ENCODE assay signal across 3 mouse cellular contexts in the genomic region with DNA sequence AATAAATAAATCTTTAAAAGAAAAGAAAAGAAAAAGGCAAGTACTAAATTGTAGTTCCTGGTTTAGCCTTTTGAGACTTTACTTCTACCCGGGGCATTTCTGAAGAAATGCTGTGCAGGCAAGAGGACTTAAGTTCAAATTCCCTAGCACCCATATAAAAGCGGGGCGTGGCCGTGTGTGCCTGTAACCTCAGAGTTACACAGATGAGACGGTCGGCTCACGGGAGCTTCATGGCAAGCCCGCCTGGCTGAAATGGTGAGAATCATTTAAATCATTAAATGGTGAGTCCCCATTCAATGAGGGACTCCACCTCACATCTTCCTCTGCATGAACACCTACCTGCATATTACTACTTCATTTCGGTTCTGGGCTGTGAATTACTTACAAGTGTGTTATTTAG.
TF ChIP-seq lines count a peak whose summit lies in the region.

No protein-coding gene starts in this region.

TF ChIP-seq in CH12.LX, 34 proteins besides CTCF, POLR2A, EP300 and RAD21:
- TF ChIP-seq NRF1 (IDR thresholded peaks at IDR 0.05; ENCODE audit: low read depth, low read length) (no peak), CHD2 (IDR thresholded peaks at IDR 0.05; ENCODE audit: low read length) (no peak), ZMIZ1 (IDR thresholded peaks at IDR 0.05; ENCODE audit: low read depth, low read length) (no peak), MYC (IDR thresholded peaks at IDR 0.05; ENCODE audit: low read depth, low read length) (no peak), SIN3A (IDR thresholded peaks at IDR 0.05; ENCODE audit: low read length) (no peak), USF1 (IDR thresholded peaks at IDR 0.05; ENCODE audit: low read depth, low read length) (no peak), POLR2AphosphoS2 (IDR thresholded peaks at IDR 0.05; ENCODE audit: low read depth, low read length) (no peak), ZNF384 (IDR thresholded peaks at IDR 0.05; ENCODE audit: low read depth, low read length) (no peak), RCOR1 (conservative IDR thresholded peaks at IDR 0.05; ENCODE audit: low read depth, low read length) (no peak), MEF2A (IDR thresholded peaks at IDR 0.05; ENCODE audit: borderline replicate concordance, low read depth, low read length) (no peak), ZC3H11A (IDR thresholded peaks at IDR 0.05; ENCODE audit: low read depth, low read length) (no peak), MAX (IDR thresholded peaks at IDR 0.05; ENCODE audit: low read length) (no peak), TCF12 (IDR thresholded peaks at IDR 0.05; ENCODE audit: low read depth, low read length) (no peak), ZKSCAN1 (IDR thresholded peaks at IDR 0.05; ENCODE audit: borderline replicate concordance, low read depth, low read length) (no peak), BHLHE40 (IDR thresholded peaks at IDR 0.05; ENCODE audit: low read depth, low read length) (no peak), JUN (IDR thresholded peaks at IDR 0.05; ENCODE audit: insufficient read depth, low read depth, low read length) (no peak), UBTF (IDR thresholded peaks at IDR 0.05; ENCODE audit: low read depth, low read length) (no peak)

TF ChIP-seq in MEL, 35 proteins besides CTCF, POLR2A, EP300 and RAD21:
- TF ChIP-seq GABPA (IDR thresholded peaks at IDR 0.05; ENCODE audit: low read depth, low read length) (no peak), MXI1 (IDR thresholded peaks at IDR 0.05; ENCODE audit: low read depth, low read length) (no peak), HCFC1 (IDR thresholded peaks at IDR 0.05; ENCODE audit: low read depth, low read length) (no peak), USF1 (IDR thresholded peaks at IDR 0.05; ENCODE audit: low read depth, low read length) (no peak), MEF2A (IDR thresholded peaks at IDR 0.05; ENCODE audit: extremely low read depth, insufficient replicate concordance, low read depth, low read length, poor library complexity, severe bottlenecking) (no peak), POLR2AphosphoS2 (IDR thresholded peaks at IDR 0.05; ENCODE audit: low read length) (no peak), MYB (IDR thresholded peaks at IDR 0.05; ENCODE audit: low read depth, low read length) (no peak)

TF ChIP-seq in myocyte, 11 proteins besides CTCF, POLR2A, EP300 and RAD21:
- TF ChIP-seq MYOD1 (IDR thresholded peaks at IDR 0.05; ENCODE audit: control insufficient read depth in 1 of 3, insufficient read length in 2 of 3, low read depth in 2 of 3), result no peak
- no peak for TF ChIP-seq SRF (IDR thresholded peaks at IDR 0.05; ENCODE audit: control insufficient read depth, insufficient read length, low read depth)
- TF ChIP-seq E2F4 (IDR thresholded peaks at IDR 0.05; ENCODE audit: insufficient read depth), result no peak
- no peak for TF ChIP-seq MYOG (IDR thresholded peaks at IDR 0.05; ENCODE audit: control insufficient read depth in 1 of 3, insufficient read depth in 1 of 3, insufficient read length in 2 of 3, low read depth in 2 of 3)
- TF ChIP-seq CEBPB (IDR thresholded peaks at IDR 0.05; ENCODE audit: insufficient read depth, poor library complexity, severe bottlenecking), result no peak
- no peak for TF ChIP-seq REST (IDR thresholded peaks at IDR 0.05; ENCODE audit: insufficient read depth, insufficient read length)
- TF ChIP-seq MAX (IDR thresholded peaks at IDR 0.05; ENCODE audit: low read depth), result no peak
- TF ChIP-seq USF1 (IDR thresholded peaks at IDR 0.05; ENCODE audit: low read depth), result no peak
- no peak for TF ChIP-seq TCF12 (IDR thresholded peaks at IDR 0.05; ENCODE audit: insufficient read depth, poor library complexity, severe bottlenecking)
- no peak for TF ChIP-seq TCF3 (IDR thresholded peaks at IDR 0.05; ENCODE audit: insufficient read length, low read depth)
- no peak for TF ChIP-seq POLR2AphosphoS2 (IDR thresholded peaks at IDR 0.05; ENCODE audit: insufficient read length, low read depth)
